20 mouse cellular contexts compared by ENCODE assay signal in the genomic region with DNA sequence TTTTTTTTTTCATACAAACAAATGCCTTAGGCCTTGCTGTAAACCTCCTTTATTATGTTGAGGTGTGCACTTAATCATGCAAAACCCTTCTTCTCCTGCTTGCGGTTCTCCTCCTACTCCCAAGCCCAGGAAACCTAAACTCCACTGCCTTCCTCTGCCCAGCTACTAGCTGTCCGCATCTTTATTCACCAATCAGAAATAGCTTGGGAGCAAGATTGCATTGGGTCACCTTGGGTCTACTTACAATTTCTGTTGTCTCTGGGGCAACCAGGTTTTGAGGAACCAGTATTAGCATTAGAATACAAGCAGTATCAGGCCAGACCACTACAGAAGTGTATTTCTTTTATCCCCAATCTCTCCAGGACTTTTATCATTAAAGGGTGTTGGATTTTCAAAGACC. TPM values are rescaled to one million over a fixed set of nuclear protein-coding genes. Genes with fewer than 3 reads are reported as not detected.
"Had no signal": no experiment of that assay in that cellular context is flagged by ENCODE, and none has a peak within 500 bp of the region (broad histone marks: within the 10 kb centered on the region; RNA-seq: fewer than 3 reads in every experiment).

No protein-coding gene starts in this region.

- DNase-seq: lung, adult 18-20 months; lung, embryonic 14.5 days; lung, postnatal 10 days; lung, postnatal 4 days; midbrain, embryonic 14.5 days; retina, postnatal 1 day; right cerebral cortex, adult 18-20 months; right cerebral cortex, postnatal 25 days; right cerebral cortex, postnatal 4 days; spleen, adult 18-20 months; thymus, adult 18-20 months; thymus, postnatal 14 days; thymus, postnatal 36 days had no signal

- H3K4me3 ChIP-seq: midbrain, embryonic 10.5 days; midbrain, embryonic 12.5 days; myocyte; neural tube, embryonic 13.5 days; neural tube, embryonic 15.5 days had no signal

- H3K4me2 ChIP-seq: lung, embryonic 14.5 days; midbrain, embryonic 12.5 days; neural tube, embryonic 13.5 days; neural tube, embryonic 15.5 days had no signal

- H3K36me3 ChIP-seq: midbrain, embryonic 10.5 days; midbrain, embryonic 12.5 days; neural tube, embryonic 13.5 days; neural tube, embryonic 15.5 days had no signal

- ATAC-seq: midbrain, embryonic 16.5 days had no signal

- H3K27me3 ChIP-seq: midbrain, embryonic 12.5 days; neural tube, embryonic 13.5 days; neural tube, embryonic 15.5 days had no signal

- H3K27ac ChIP-seq: midbrain, embryonic 10.5 days; midbrain, embryonic 12.5 days; neural tube, embryonic 13.5 days; neural tube, embryonic 15.5 days had no signal

- H3K9ac ChIP-seq: lung, embryonic 14.5 days; midbrain, embryonic 12.5 days; neural tube, embryonic 13.5 days; neural tube, embryonic 15.5 days had no signal

- H3K9me3 ChIP-seq: midbrain, embryonic 10.5 days; midbrain, embryonic 12.5 days; neural tube, embryonic 13.5 days; neural tube, embryonic 15.5 days had no signal

- H3K4me1 ChIP-seq: midbrain, embryonic 10.5 days; midbrain, embryonic 12.5 days; neural tube, embryonic 13.5 days; neural tube, embryonic 15.5 days had no signal

RNA-seq across cellular contexts. Expression of gene Degs2, which starts 32.3 kb away (rescaled TPM):
- total RNA-seq: megakaryocyte-erythroid progenitor cell, adult 5-6 weeks had no signal
